ENCODE assay signal across 23 mouse cellular contexts in genomic region chr4:83493112-83493511, GRCm38 (mm10). TPM values are rescaled to one million over a fixed set of nuclear protein-coding genes. Genes with fewer than 3 reads are reported as not detected.
DNase-seq lines count a peak whose midpoint lies in the region; ATAC-seq and TF ChIP-seq lines count a peak whose summit lies in the region.
"Had no signal": no experiment of that assay in that cellular context is flagged by ENCODE, and none has a peak within 500 bp of the region (broad histone marks: within the 10 kb centered on the region; RNA-seq: fewer than 3 reads in every experiment).

No protein-coding gene starts in this region.

- H3K4me1 ChIP-seq in intestine, postnatal 0 days (replicated peaks; ENCODE audit: control insufficient read depth, insufficient read depth, low read length) = no peaks in the 10 kb centered on the region
- no peaks in the 10 kb centered on the region for H3K4me1 ChIP-seq in intestine, embryonic 16.5 days (ENCODE audit: control insufficient read depth, insufficient read depth, low read length)
- no peaks in the 10 kb centered on the region for H3K4me1 ChIP-seq in lung, postnatal 0 days (ENCODE audit: insufficient read depth, low read depth, low read length)
- H3K4me1 ChIP-seq in ES-Bruce4 (ENCODE audit: control insufficient read depth, insufficient read depth, low read length) = no peaks in the 10 kb centered on the region
- H3K4me1 ChIP-seq: heart, embryonic 12.5 days; intestine, embryonic 15.5 days; lung, embryonic 15.5 days had no signal

- TF ChIP-seq CTCF in intestine, postnatal 0 days (IDR thresholded peaks at IDR 0.05; ENCODE audit: low read depth) = 0 out of 2 replicates have a peak, but pooled peaks have one; percentile 14
- TF ChIP-seq CTCF in lung, postnatal 0 days (IDR thresholded peaks at IDR 0.05) = peak; percentile 13; the same call in 1 of the 2 replicates
- peak; percentile 13 for TF ChIP-seq CTCF in ES-Bruce4 (IDR thresholded peaks at IDR 0.05; ENCODE audit: low read depth, low read length)

- no peak overlapping the region for H3K27ac ChIP-seq in intestine, postnatal 0 days (ENCODE audit: low read depth, low read length)
- no peak overlapping the region for H3K27ac ChIP-seq in intestine, embryonic 16.5 days (ENCODE audit: low read length)
- no peak overlapping the region for H3K27ac ChIP-seq in lung, postnatal 0 days (ENCODE audit: low read length)
- H3K27ac ChIP-seq in ES-Bruce4 (ENCODE audit: insufficient read depth, low read length) = no peak overlapping the region
- H3K27ac ChIP-seq: embryonic facial prominence, embryonic 15.5 days; hindbrain, embryonic 14.5 days; intestine, embryonic 15.5 days; lung, embryonic 15.5 days had no signal

- WGBS in intestine, postnatal 0 days = 100% methylated on average over 1 of the region's 1 CpGs
- WGBS in intestine, embryonic 16.5 days = 91% methylated on average over 1 of the region's 1 CpGs
- WGBS in lung, postnatal 0 days = 92% methylated on average over 1 of the region's 1 CpGs

- H3K9ac ChIP-seq in intestine, postnatal 0 days (ENCODE audit: low read depth, low read length) = no peak overlapping the region
- no peak overlapping the region for H3K9ac ChIP-seq in intestine, embryonic 16.5 days (ENCODE audit: low read depth, low read length)
- H3K9ac ChIP-seq in lung, postnatal 0 days (replicated peaks; ENCODE audit: low read depth) = no peak overlapping the region
- H3K9ac ChIP-seq in ES-Bruce4 (ENCODE audit: low read depth, poor library complexity, severe bottlenecking) = no peak overlapping the region
- H3K9ac ChIP-seq: embryonic facial prominence, embryonic 15.5 days; heart, embryonic 12.5 days; hindbrain, embryonic 14.5 days; intestine, embryonic 15.5 days; lung, embryonic 15.5 days had no signal

- TF ChIP-seq EP300 in lung, postnatal 0 days (IDR thresholded peaks at IDR 0.05) = no peak
- no peak for TF ChIP-seq EP300 in ES-Bruce4 (IDR thresholded peaks at IDR 0.05; ENCODE audit: insufficient read depth, low read depth, low read length)

- no peak overlapping the region for H3K4me2 ChIP-seq in intestine, postnatal 0 days (replicated peaks; ENCODE audit: low read depth)
- H3K4me2 ChIP-seq in intestine, embryonic 16.5 days (ENCODE audit: low read depth, low read length) = no peak overlapping the region
- no peak overlapping the region for H3K4me2 ChIP-seq in lung, postnatal 0 days (replicated peaks; ENCODE audit: low read depth, low read length)
- H3K4me2 ChIP-seq: embryonic facial prominence, embryonic 15.5 days; heart, embryonic 12.5 days; hindbrain, embryonic 14.5 days; intestine, embryonic 15.5 days; lung, embryonic 15.5 days had no signal

- no peaks in the 10 kb centered on the region for H3K36me3 ChIP-seq in intestine, postnatal 0 days (ENCODE audit: control insufficient read depth, insufficient read depth)
- H3K36me3 ChIP-seq in intestine, embryonic 16.5 days (ENCODE audit: control insufficient read depth, insufficient read depth, low read length) = no peaks in the 10 kb centered on the region
- H3K36me3 ChIP-seq in lung, postnatal 0 days (ENCODE audit: insufficient read depth, low read length) = no peaks in the 10 kb centered on the region
- no peaks in the 10 kb centered on the region for H3K36me3 ChIP-seq in ES-Bruce4 (ENCODE audit: control insufficient read depth, insufficient read depth, low read length, poor library complexity, severe bottlenecking)
- H3K36me3 ChIP-seq in splenic B cell, adult 2 months (ENCODE audit: control insufficient read depth, insufficient read depth, low read length, poor library complexity, severe bottlenecking) = no peaks in the 10 kb centered on the region
- H3K36me3 ChIP-seq: embryonic facial prominence, embryonic 15.5 days; G1E; heart, embryonic 12.5 days; intestine, embryonic 15.5 days; lung, embryonic 15.5 days had no signal

- no peak overlapping the region for H3K4me3 ChIP-seq in intestine, postnatal 0 days (ENCODE audit: low read depth, low read length)
- no peak overlapping the region for H3K4me3 ChIP-seq in intestine, embryonic 16.5 days (ENCODE audit: low read length)
- H3K4me3 ChIP-seq in lung, postnatal 0 days (ENCODE audit: low read depth, low read length) = no peak overlapping the region
- no peak overlapping the region for H3K4me3 ChIP-seq in ES-Bruce4 (ENCODE audit: low read depth, low read length)
- H3K4me3 ChIP-seq: embryonic facial prominence, embryonic 15.5 days; heart, embryonic 12.5 days; intestine, embryonic 15.5 days; lung, embryonic 15.5 days; megakaryocyte, embryonic 14.5 days had no signal

- no peak for ATAC-seq in intestine, postnatal 0 days
- ATAC-seq in intestine, embryonic 16.5 days = no peak
- ATAC-seq in lung, postnatal 0 days = no peak
- ATAC-seq: forebrain, embryonic 16.5 days; intestine, embryonic 15.5 days had no signal

- H3K9me3 ChIP-seq in intestine, postnatal 0 days (ENCODE audit: control insufficient read depth) = no peaks in the 10 kb centered on the region
- H3K9me3 ChIP-seq in intestine, embryonic 16.5 days (ENCODE audit: control insufficient read depth, low read length) = no peaks in the 10 kb centered on the region
- H3K9me3 ChIP-seq in lung, postnatal 0 days (ENCODE audit: low read length) = no peaks in the 10 kb centered on the region
- H3K9me3 ChIP-seq in ES-Bruce4 (replicated peaks; ENCODE audit: control insufficient read depth, insufficient read depth, low read length, poor library complexity, severe bottlenecking) = no peaks in the 10 kb centered on the region
- H3K9me3 ChIP-seq: embryonic facial prominence, embryonic 15.5 days; G1E; heart, embryonic 12.5 days; intestine, embryonic 15.5 days; lung, embryonic 15.5 days; megakaryocyte, embryonic 14.5 days had no signal

- DNase-seq in lung, postnatal 0 days (ENCODE audit: low spot score) = no peak
- DNase-seq in lung, postnatal 10 days = no peak
- DNase-seq in splenic B cell, adult 2 months (ENCODE audit: low read depth, low spot score) = peak; percentile 20
- DNase-seq in urinary bladder, postnatal 25 days (ENCODE audit: low spot score) = no peak
- DNase-seq: adrenal gland, postnatal 36 days; cerebellum, adult 11-12 months; cerebellum, postnatal 25 days; layer of hippocampus, postnatal 36 days; left cerebral cortex, postnatal 4 days; midbrain, embryonic 14.5 days; retina, postnatal 1 day; thymus, postnatal 36 days had no signal

- no peak for TF ChIP-seq POLR2A in ES-Bruce4 (IDR thresholded peaks at IDR 0.05; ENCODE audit: insufficient read depth, low read length)

- H3K27me3 ChIP-seq in intestine, postnatal 0 days (replicated peaks; ENCODE audit: control insufficient read depth, insufficient read depth, low read length) = no peaks in the 10 kb centered on the region
- H3K27me3 ChIP-seq in intestine, embryonic 16.5 days (replicated peaks; ENCODE audit: control insufficient read depth, insufficient read depth, low read length) = no peaks in the 10 kb centered on the region
- no peaks in the 10 kb centered on the region for H3K27me3 ChIP-seq in lung, postnatal 0 days (replicated peaks; ENCODE audit: insufficient read depth, low read length)
- no peaks in the 10 kb centered on the region for H3K27me3 ChIP-seq in ES-Bruce4 (ENCODE audit: control insufficient read depth, insufficient read depth, low read length, poor library complexity, severe bottlenecking)
- no peaks in the 10 kb centered on the region for H3K27me3 ChIP-seq in splenic B cell, adult 2 months (ENCODE audit: control insufficient read depth, insufficient read depth, low read length, poor library complexity, severe bottlenecking)
- H3K27me3 ChIP-seq: embryonic facial prominence, embryonic 15.5 days; heart, embryonic 12.5 days; intestine, embryonic 15.5 days; lung, embryonic 15.5 days; megakaryocyte, embryonic 14.5 days had no signal

RNA-seq across cellular contexts. Expression of gene Psip1, which starts 6.9 kb away (rescaled TPM):
- polyA plus RNA-seq in intestine, postnatal 0 days (2015; fragmentation: Nextera tagmentation; extraction: Ambion mirVana) = 32.1 and 32.4 TPM in 2 replicates
- 49.4 and 56.3 TPM in 2 replicates for polyA plus RNA-seq in intestine, embryonic 16.5 days (2015; fragmentation: Nextera tagmentation; extraction: Ambion mirVana)
- polyA plus RNA-seq in lung, postnatal 0 days (2015; fragmentation: Nextera tagmentation; extraction: Ambion mirVana) = 38.1 and 44.2 TPM in 2 replicates
- polyA plus RNA-seq in ES-Bruce4 (2011; ENCODE audit: insufficient read depth, insufficient read length, low read depth, missing spikeins) = 434 and 464 TPM in 2 replicates

RNA-seq across cellular contexts. Expression of gene Ccdc171, which starts 32.2 kb away (rescaled TPM):
- polyA plus RNA-seq in intestine, postnatal 0 days (2015; fragmentation: Nextera tagmentation; extraction: Ambion mirVana) = 0.69 and 1.2 TPM in 2 replicates
- polyA plus RNA-seq in intestine, embryonic 16.5 days (2015; fragmentation: Nextera tagmentation; extraction: Ambion mirVana) = 1.9 and 2.0 TPM in 2 replicates
- 2.0 and 3.3 TPM in 2 replicates for polyA plus RNA-seq in lung, postnatal 0 days (2015; fragmentation: Nextera tagmentation; extraction: Ambion mirVana)
- 8.7 and 9.2 TPM in 2 replicates for polyA plus RNA-seq in ES-Bruce4 (2011; ENCODE audit: insufficient read depth, insufficient read length, low read depth, missing spikeins)
